Mouse (Mus musculus): ENCODE results near the gene Gm3880.
"Not testable (repeated sequence)": the region's sequence is repeated elsewhere in the genome, so short reads cannot be mapped to it uniquely, and the experiment has no call there.

The Gm3880 gene

GRCm38 (mm10) chrX:102686872-102687271 lies at the start of gene Gm3880:
TSS of gene Gm3880 (minus strand) at chrX:102686972.
- DNase-seq = not testable (repeated sequence)

GRCm38 (mm10) chrX:102724226-102724625 lies 37.5 kb upstream of the Gm3880 start:
- not testable (repeated sequence) for DNase-seq

GRCm38 (mm10) chrX:102707535-102707934 lies 20.8 kb upstream of the Gm3880 start, which contains the start of the genes Gm9112 and Dmrtc1b:
TSS of gene Gm9112 (minus strand) at chrX:102707635.
TSS of gene Dmrtc1b (plus strand) at chrX:102707865.
- not testable (repeated sequence) for DNase-seq

GRCm38 (mm10) chrX:102700636-102701035 lies 13.9 kb upstream of the Gm3880 start:
- not testable (repeated sequence) for DNase-seq

GRCm38 (mm10) chrX:102689252-102689651 lies 2.5 kb upstream of the Gm3880 start:
- peak; percentile 36 for DNase-seq

- not testable (repeated sequence) for DNase-seq
These were observed 2.1 kb downstream of the Gm3880 start for GRCm38 (mm10) chrX:102684706-102685105.

GRCm38 (mm10) chrX:102666641-102667040 lies 20.1 kb downstream of the Gm3880 start:
- DNase-seq = no peak

- DNase-seq = no peak
These were observed 26.1 kb downstream of the Gm3880 start for GRCm38 (mm10) chrX:102660712-102661111.

GRCm38 (mm10) chrX:102645691-102646090 lies 41.1 kb downstream of the Gm3880 start:
- DNase-seq = no peak

GRCm38 (mm10) chrX:102645146-102645545 lies 41.6 kb downstream of the Gm3880 start:
- no peak for DNase-seq

GRCm38 (mm10) chrX:102644573-102644951 lies 42.2 kb downstream of the Gm3880 start:
- no peak for DNase-seq

- peak; percentile 59 for DNase-seq
These were observed 42.8 kb downstream of the Gm3880 start, which contains the start of gene Phka1 for GRCm38 (mm10) chrX:102643823-102644572. TSS of gene Phka1 (minus strand) at chrX:102644246.

Measured in right cerebral cortex, postnatal 14 days (tissue).